Mouse (Mus musculus): ENCODE data around the gene Pxdc1. TPM values are rescaled to one million over a fixed set of nuclear protein-coding genes. Genes with fewer than 3 reads are reported as not detected.

Gene Pxdc1
- total RNA-seq, 2 experiments from 2014 or later: 13.6 to 15.1 TPM

DNA sequence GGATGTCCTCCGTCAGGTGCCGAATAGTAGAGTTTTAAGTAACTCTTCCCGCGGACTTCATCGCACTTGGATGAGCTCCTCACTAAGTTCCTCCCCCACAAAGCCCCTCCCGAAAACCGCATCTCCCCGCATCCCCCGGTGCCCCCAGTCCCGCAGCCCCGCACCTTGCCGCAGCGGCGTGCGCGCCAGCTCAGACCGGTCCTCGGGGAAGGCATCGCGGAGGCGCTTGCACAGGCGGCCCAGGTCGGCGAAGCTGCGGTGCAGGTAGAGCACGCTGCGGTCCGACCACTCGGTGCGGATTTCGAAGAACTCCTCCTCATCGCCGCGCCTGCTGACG is 1.3 kb downstream of the Pxdc1 start:
- intact Hi-C loops (cut with DNase I): loop anchor here (2.0 to 5.0 kb wide), 2 partner anchors 57 to 75 kb away; no protein-coding TSS in a partner anchor
- DNase-seq: no peak

DNA sequence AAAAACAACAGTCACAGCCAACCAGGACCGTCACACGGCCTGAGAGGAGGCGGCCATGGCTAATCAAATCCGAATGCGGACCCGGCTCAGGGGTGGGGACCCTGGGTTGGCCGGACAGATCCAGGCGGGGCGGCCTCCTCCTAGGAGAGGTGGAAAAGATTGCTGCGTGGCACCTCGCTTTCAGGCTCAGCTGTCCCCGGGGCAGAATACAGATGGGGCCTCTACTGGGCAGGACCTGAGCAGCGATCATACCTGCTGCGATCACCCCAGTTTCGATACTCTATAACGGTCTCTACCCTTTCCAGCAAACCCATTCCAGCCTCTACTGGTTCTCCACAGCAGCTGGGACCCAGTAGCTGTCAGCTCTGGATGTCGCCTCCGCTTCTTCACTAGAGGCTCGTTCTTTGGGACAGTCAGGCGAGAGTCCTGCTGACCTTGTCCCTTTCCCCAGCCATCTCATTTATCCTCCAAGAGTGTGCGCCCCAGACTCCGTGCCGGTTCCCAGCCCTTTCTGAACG is 1.8 kb downstream of the Pxdc1 start:
- intact Hi-C loops (cut with DNase I): loop anchor here (5.0 kb wide), 1 partner anchor 76 kb away; no protein-coding TSS in a partner anchor
- peak; percentile 66 to 69 for DNase-seq

DNA sequence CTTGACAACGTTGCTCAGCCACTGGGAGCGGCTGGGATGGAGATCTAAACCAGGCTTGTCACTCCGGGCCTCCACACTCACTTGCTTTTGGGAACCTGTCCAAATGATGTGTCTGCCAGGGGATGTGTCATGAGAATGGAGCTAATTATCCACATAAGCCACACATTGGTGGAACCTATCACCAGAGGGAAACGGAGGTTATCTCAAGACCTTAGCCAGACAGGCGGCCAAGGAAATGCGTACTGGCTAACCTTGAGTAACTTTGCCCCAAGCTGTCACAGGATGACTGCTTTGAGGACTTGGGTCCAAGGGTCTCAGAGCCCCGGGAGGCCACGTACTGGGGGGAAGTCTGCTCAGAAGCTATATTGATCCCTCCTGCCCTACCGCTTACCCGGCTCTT is 2.3 kb downstream of the Pxdc1 start:
- intact Hi-C loops (cut with DNase I): loop anchor here (5.0 kb wide), 1 partner anchor 76 kb away; no protein-coding TSS in a partner anchor
- DNase-seq: peak; percentile 71 to 76

DNA sequence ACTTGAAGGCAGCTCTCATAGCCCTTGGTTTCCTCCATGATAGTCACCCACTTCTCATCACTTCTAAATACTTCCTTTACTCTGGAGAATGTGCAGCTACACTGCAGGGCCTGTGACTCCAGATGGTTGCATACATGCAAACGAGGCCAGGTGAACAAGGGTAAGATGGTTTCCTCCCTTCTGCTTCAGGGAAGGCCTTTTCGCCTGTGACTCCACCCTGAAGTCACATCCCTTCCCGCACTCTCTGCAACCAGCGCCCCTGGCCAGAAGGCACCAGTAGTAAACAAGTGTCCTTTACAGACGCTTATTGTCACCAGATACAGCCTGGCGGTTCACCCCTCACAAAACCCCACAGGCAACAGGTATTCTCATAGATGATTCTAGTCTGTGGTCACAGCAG is 2.9 kb downstream of the Pxdc1 start:
- intact Hi-C loops (cut with DNase I): loop anchor here (5.0 kb wide), 1 partner anchor 77 kb away; no protein-coding TSS in a partner anchor
- DNase-seq: peak; percentile 20 to 42

DNA sequence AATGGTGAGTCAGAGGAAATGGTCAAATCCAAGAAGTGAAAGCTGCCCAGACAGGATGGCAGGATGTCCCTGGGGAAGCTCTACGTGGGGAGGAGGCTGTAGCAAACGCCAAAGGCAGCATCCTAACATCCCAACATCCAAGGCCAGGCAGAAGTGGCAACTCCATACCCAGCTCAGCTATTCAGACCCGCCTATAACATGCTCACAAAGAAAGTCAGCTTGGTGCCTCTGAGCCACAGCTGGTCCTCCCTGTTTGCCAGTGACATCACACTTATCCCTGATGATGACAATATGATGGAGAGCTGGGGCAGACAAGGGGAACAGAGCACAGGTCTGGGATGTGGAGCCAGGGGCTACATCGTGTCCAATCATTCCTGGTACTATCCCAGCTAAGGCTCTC is 5.5 kb downstream of the Pxdc1 start:
- no peak for DNase-seq

DNA sequence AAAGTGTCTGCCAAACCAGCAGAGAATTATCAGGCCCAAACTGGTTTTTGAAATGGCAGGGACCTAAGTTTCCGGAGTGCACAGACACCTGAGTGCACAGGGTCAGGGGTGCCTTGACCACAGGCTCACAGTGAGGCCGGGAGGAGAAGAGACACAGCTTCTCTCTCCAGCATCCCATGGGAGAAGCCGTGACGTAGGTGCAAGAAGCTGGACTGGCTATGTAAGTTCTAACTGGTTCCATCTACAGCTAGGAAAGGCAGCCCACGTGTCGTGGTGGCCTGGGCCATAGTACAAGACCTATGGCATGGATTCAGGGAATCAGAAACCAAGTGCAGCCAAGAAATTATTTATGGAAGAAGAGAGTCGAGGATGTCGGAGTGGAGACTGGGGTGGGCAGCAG is 6.1 kb downstream of the Pxdc1 start:
- DNase-seq: peak in 1 of 2 experiments; percentile 31
- intact Hi-C loops (cut with DNase I): no loop called here

More for the DNA sequence above, 5.5 kb downstream of the Pxdc1 start:
- intact Hi-C loops (cut with DNase I): no loop called here

DNA sequence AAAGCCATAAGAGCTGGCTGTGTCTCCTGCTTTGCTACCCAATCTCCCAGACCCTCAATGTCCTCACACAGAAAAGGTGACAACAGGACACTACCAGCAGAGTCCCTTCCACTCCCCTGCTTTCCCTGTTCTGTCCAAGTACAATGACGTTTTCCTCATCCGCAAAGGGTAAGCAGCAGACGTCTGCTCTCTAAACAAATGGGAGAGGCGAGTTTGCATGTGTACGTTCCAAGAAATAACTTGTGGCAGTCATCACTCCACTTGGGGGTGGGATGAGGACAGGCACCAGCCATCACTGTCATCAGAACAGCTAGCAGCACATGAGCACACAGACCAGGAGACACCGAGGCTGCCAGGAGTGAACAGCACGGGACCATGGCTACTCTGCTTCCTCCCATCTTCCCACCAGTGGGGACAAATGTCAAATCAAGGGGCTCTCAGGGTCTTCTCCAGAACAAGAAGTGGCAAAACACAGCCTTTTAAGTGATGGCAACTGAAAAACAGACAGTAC is 7.0 kb downstream of the Pxdc1 start:
- intact Hi-C loops (cut with DNase I): no loop called here
- no peak for DNase-seq

DNA sequence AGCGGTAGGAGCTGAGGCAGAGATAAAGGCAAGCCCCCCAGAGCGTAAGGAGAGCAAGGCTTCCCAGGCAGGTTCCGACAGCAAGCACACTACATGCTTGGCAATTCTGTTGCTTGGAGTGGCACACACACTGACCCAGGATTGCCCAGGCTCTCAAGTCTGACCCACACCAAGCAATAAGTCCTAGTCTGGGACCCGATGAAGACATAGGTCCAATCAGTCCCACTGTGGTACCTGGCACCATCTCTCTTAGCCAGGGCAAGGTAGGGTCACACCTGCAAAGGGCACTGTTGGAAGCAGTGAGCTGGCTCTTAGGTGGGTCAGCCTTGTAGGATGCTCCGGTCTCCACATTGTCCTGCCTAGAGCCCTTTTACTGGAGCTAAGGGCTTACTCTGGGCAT is 7.8 kb downstream of the Pxdc1 start:
- no peak for DNase-seq
- intact Hi-C loops (cut with DNase I): no loop called here

DNA sequence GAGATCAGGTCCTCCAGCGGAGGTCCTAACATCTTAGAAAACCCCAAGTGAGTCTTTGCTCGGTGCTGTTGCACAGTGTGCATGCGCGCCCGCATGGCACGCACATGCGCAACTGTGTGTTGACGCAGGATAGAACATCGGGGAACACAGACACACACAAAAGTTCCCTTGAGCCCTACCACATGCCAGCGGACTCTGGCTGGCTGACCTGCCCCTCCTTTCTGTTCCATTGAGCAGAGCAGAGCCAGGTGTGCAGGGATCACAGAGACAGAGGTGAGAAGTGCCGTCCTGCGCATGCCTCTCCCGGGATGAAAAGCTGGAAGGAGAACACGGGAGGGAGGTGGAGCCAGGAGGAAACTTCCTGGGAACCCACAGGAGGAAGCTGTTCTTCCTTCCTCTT is 8.9 kb downstream of the Pxdc1 start:
- intact Hi-C loops (cut with DNase I): loop anchor here (5.0 kb wide), 1 partner anchor 328 kb away; no protein-coding TSS in a partner anchor
- no peak for DNase-seq

DNA sequence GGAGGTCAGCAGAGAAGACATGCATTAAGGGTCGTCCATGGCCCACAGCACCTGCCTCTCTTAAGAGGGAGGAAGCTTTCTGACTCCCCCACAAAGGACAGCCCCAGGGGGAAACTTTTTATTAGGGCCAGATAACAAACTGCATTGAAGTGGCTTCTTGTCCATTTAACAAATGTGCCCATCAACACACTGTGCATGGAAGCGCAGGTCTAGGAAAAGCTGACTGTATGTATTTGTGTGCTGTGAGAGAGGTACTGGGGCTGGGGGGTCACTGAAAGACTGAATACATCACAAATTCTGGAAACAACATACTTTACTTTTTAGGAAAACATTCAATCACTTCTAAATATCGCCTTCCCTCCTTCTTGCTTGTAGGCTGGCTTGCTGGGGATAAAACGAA is 9.4 kb downstream of the Pxdc1 start:
- intact Hi-C loops (cut with DNase I): loop anchor here (1.0 to 5.0 kb wide), 4 partner anchors 150 to 383 kb away; partner anchors contain the start of gene Eci2
- no peak for DNase-seq

DNA sequence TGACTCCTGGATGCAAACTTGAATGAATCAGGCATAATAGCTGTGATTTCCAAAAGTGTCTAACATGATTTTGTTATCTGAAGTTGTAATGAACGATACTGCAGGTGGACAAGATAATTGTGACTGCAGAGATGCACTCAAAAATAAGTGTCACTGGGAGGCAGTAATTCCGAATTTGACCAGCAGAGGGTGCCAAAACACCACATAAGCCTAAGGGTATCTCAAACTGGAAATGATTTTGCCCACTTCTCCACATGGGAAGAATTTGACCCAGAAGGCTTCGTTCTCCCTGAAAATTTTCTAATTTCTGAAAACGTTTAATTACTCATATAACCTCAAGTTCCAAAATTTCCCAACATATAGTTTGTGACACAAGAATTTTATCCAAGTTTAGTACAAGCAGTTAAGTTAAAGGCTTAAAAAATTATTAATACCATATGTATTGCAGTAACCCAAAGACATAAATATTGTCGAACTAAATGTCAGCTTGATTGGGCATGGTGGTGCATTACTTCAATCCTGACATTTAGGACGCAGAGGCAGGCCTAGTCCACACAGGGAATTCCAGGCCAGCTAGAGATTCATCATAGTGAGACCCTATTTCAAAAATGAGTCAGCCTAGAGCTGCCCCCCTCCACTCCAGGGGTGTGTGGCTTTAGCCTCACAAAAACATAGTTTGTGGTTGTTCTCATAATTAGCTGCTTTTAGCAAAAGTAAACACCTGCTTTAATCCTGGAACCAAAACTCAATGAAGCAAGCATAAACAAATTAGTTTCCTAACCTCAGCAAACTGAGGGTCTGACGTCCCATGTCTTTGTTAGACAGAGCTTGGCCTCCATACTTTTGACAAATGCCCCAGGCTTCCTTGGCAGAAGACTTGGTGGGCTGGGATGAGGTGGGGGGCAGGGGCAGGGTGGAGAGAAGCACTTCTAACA is 10.1 kb downstream of the Pxdc1 start:
- intact Hi-C loops (cut with DNase I): loop anchor here (1.0 to 5.0 kb wide), 4 partner anchors 151 to 384 kb away; partner anchors contain the start of gene Eci2
- DNase-seq: peak; percentile 68 to 82

DNA sequence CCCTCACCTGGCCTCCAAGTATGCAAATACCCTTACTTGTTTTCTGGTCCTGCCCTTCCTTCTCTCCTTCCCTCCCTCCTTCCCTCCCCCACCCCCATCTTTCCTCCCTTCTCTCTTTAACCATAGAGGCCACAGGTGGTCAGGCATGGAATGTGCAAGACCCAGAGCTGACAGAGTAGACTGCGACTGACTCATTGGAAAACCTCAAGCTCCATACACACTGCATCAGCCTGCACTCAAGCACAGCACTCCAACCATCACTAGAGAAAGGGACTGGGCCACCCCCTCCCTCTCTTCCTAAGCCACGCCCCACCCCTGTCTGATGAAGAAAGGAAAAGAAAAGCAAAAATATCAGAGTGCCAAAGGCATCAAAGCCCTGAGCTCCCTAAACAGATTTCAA is 12.2 kb downstream of the Pxdc1 start:
- DNase-seq: no peak
- intact Hi-C loops (cut with DNase I): loop anchor here (5.0 kb wide), 1 partner anchor 331 kb away; no protein-coding TSS in a partner anchor

DNA sequence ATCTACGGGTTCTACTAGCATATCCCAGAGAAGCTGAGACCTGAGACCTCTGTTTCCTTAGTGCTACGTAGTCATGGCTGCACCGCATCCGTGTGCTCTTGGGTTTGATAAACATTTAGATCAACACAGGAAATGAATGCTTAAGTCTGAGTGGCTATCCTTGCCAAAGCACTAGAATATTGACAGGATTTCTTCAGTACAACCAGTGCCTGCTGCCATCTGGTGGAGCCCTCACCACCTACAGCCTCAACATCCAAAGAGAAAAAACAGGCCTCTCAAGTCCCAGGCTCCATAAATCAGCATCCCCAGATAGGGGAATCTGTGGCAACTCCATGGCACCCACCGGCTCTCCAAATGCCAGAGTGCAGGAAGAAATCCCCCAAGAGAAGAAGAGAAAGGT is 17.3 kb downstream of the Pxdc1 start:
- intact Hi-C loops (cut with DNase I): loop anchor here (1.0 to 5.0 kb wide), 3 partner anchors 289 to 589 kb away; partner anchors contain the start of gene Slc22a23
- peak; percentile 48 to 60 for DNase-seq

DNA sequence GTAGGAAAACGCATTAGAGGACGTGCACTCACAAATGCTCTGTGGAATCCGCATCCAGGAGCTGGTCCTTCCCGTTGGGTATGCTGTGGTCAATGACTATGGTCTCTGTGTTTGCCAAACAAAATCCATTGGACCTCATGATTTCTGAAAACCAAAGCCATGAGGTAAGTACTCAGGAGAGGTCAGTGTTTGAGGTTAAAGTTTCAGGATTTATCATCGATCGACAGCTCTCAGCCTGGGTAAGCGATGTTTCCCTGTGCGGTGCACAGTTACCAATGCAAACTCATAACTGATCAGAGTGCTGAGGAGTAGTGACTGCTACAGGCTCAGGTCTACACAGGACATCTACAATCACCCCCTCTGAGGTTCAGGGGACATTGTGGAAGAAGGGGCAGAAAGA is 23.0 kb downstream of the Pxdc1 start:
- no peak for DNase-seq
- intact Hi-C loops (cut with DNase I): no loop called here

DNA sequence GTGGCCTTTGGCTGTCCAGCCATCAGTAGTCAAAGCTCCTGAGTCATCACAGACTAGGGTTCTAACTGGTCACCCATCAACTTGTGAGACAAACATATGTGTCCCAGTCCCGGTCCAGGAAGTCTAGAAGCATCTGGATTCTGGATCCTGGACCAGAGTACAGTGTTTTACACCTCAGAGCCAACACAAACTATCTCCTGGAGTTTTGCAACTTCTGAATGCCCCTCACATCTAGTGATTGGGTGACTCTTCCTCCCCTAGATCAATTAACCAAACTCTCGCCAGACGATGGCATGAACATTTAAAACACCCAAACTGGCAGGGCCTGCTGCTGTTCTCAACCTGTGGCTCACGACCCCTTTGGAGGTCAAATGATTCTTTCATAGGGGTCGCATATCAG is 23.5 kb downstream of the Pxdc1 start:
- no peak for DNase-seq
- intact Hi-C loops (cut with DNase I): no loop called here

DNA sequence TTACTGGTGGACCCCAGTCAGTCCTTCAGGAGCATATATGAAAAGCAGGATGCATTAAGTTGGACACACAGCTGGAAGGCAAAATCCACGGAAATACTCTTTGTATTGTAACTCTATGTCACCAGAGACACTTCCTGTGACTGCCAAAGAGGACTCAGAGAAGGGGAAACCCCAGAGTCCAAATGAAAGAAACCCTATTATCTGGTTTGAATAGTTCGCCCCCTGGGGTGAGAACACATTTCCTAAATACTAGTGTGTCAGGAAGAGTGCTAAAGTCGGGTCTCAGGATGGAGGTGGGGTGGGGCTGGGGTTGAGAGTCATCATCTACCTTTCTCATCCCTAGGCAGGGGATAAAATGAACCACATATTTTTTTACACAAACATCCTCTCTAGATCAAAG is 25.8 kb downstream of the Pxdc1 start:
- intact Hi-C loops (cut with DNase I): no loop called here
- DNase-seq: no peak

DNA sequence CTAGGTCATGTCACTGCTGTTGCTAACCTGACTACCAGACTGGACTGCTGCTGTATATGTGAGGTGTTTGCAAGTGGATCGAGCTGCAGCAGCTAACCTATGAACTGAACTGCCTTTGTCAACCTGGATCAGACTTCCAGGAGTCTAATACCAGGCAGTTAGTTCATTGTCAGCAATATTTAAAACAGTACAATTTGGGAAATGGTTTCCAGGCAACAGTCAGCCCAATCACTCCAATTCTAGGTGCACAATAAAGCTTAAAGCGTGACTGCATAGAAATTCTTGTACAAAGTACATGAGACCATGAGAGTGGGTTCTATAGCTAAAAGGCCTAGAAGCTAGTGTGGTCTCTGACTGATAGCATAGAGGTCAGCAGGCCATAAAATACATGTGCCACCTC is 28.9 kb downstream of the Pxdc1 start:
- intact Hi-C loops (cut with DNase I): no loop called here
- DNase-seq: no peak

DNA sequence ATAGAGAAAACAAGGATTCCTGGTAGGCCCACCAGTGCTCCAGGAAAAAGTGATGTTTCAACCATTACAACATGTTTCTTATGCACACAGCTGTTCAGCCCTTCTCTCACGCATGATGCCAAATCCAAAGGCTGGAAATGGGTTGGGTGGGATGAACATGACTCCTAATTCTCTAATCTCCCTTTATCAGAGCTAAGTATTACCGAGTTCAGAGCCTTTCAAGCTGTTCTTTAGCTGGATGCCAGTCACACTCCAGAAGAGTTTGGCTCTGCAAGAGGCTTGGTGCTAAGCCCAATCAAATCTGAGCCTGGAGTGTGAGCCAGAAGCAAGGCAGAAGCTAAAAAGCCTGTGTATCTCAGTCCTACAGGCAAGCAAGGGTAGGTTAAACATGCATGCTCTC is 40.9 kb downstream of the Pxdc1 start:
- peak in 1 of 2 experiments; percentile 31 for DNase-seq
- intact Hi-C loops (cut with DNase I): no loop called here

DNA sequence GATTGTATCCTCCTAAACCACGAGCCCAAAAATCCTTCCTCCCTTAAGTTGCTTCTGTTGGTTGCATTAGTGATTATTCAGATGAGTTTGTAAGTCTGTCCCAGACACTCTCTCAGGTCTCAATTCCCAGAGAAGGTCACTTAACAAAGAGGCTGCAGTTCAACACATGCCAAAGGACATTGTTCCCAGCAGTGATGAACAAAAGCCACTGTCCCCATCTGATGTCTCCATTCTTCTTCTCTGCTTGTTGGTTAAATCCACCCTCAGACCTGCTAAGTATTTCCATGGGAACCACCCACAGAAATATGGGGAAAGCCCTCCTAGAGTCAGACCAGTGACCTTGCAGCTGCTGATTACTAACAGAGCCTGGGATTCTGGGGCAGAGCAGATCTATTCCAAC is 43.6 kb downstream of the Pxdc1 start:
- no peak for DNase-seq
- intact Hi-C loops (cut with DNase I): no loop called here

DNA sequence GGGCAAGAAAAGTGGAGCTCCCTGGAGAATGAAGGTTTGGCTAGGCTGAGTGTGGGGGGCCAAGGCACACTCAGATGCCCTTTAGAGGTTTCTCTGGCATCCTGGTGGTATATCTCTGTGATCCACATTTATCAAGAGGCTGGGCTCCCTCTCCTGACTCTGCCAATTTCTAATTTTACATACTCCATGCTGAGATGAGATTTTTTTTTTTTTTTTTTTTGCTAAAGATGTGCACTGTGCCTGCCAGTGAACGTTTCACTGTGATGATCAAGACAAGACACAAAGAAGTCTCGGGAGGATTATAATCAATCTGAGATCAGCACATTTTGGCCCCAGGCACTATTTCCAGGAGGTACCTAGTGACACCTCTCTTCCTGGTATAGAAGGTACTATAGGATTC is 46.2 kb downstream of the Pxdc1 start:
- intact Hi-C loops (cut with DNase I): no loop called here
- DNase-seq: no peak

DNA sequence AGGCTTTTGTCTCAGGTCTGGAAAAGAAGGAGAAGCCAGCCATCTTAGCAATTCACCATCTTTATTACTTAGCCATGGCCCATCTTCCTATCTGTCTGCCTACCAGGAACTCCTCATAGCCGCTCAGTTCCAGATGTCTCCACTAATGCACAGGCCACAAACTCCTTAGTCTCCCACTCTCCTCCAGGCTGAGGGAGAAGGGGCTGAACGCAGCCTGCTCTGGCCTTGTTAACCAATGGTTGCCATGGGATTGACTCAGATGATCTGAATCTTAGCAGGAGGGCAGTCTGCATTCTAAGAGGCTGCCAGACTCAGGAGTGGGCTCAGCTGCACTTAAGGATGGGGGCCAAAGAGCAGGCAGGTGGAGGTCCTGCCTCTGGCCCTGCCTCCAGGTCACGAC is 47.4 kb downstream of the Pxdc1 start:
- intact Hi-C loops (cut with DNase I): no loop called here
- no peak for DNase-seq

DNA sequence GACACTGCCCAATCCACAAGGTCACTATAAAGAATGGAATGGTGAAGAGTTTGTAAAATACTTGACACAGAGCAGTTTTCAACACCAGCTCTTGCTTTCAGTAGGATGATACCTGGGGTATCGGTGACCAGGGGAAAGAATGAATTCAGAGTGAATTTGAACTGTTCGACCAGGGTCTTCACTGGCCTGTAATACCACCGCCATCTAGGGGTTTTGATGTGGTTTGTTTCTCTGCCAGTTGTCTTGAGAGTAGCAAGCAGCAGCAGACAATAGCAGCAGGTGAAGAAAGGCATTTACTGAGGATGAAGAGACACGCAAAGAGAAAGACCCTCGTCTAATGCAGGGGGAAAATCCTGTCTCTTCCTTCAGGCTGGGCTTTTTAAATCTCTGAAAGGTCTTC is 48.1 kb downstream of the Pxdc1 start:
- intact Hi-C loops (cut with DNase I): no loop called here
- DNase-seq: no peak

Data from heart, postnatal 36 days (tissue).